11 mouse cellular contexts compared by ENCODE assay signal in the genomic region with DNA sequence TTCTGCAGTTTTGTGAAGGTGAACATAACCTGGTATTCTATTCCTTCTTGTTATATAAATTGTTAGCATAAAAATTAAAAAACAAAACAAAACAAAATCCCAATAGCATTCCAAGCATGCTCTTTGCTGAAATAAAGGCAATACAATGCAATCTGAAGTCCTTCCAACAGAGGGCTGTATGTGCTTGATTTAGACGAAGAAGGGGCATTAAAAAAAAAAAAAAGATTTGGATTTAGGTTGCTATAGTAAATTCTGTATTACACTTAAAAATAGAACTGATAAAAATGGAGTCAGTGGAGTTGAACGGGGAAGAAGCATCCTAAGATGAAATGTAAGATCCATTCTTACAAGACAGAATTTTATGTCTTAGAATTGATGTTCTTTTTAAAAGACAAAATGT.
DNase-seq lines count a peak whose midpoint lies in the region; ATAC-seq and TF ChIP-seq lines count a peak whose summit lies in the region.
"Had no signal": no experiment of that assay in that cellular context is flagged by ENCODE, and none has a peak within 500 bp of the region (broad histone marks: within the 10 kb centered on the region; RNA-seq: fewer than 3 reads in every experiment).

No protein-coding gene starts in this region.

- H3K9ac ChIP-seq in intestine, postnatal 0 days (ENCODE audit: low read depth, low read length): no peak overlapping the region
- H3K9ac ChIP-seq in intestine, embryonic 16.5 days (ENCODE audit: low read depth, low read length): no peak overlapping the region
- H3K9ac ChIP-seq in ES-E14 (ENCODE audit: insufficient read depth, low read depth, low read length, poor library complexity, severe bottlenecking): no peak overlapping the region
- H3K9ac ChIP-seq: heart, embryonic 15.5 days; lung, embryonic 15.5 days had no signal

- ATAC-seq in intestine, postnatal 0 days: no peak
- ATAC-seq in intestine, embryonic 16.5 days: no peak

- H3K4me3 ChIP-seq in intestine, postnatal 0 days (ENCODE audit: low read depth, low read length): no peak overlapping the region
- no peak overlapping the region for H3K4me3 ChIP-seq in intestine, embryonic 16.5 days (ENCODE audit: low read length)
- H3K4me3 ChIP-seq in E14TG2a.4 (replicated peaks; ENCODE audit: low read length) (no peak overlapping the region), ES-E14 (ENCODE audit: insufficient read depth in 1 of 2, low read depth in 1 of 2, low read length in 2 of 2, poor library complexity in 1 of 2, severe bottlenecking in 1 of 2) (no peak overlapping the region)
- H3K4me3 ChIP-seq: heart, embryonic 15.5 days; lung, embryonic 15.5 days had no signal

- H3K36me3 ChIP-seq in intestine, postnatal 0 days (ENCODE audit: control insufficient read depth, insufficient read depth): no peaks in the 10 kb centered on the region
- no peaks in the 10 kb centered on the region for H3K36me3 ChIP-seq in intestine, embryonic 16.5 days (ENCODE audit: control insufficient read depth, insufficient read depth, low read length)
- H3K36me3 ChIP-seq in E14TG2a.4 (ENCODE audit: insufficient read depth, low read length): no peaks in the 10 kb centered on the region
- no peaks in the 10 kb centered on the region for H3K36me3 ChIP-seq in ES-E14 (ENCODE audit: control insufficient read depth, insufficient read depth, low read length, poor library complexity, severe bottlenecking)
- H3K36me3 ChIP-seq: heart, embryonic 15.5 days; lung, embryonic 15.5 days had no signal

- peak; percentile 43 for TF ChIP-seq CTCF in intestine, postnatal 0 days (IDR thresholded peaks at IDR 0.05; ENCODE audit: low read depth)
- TF ChIP-seq CTCF in E14TG2a.4 (conservative IDR thresholded peaks at IDR 0.05; ENCODE audit: low read length): 0 out of 2 replicates have a peak, but pooled peaks have one; percentile 19

- no peak for DNase-seq in ES-E14 (ENCODE audit: low read depth, low spot score)
- peak; percentile 15 for DNase-seq in layer of hippocampus, adult 9-11 months
- no peak for DNase-seq in spleen, postnatal 14 days (ENCODE audit: low spot score in 2 of 2)
- DNase-seq in lung, postnatal 36 days: no peak
- DNase-seq: kidney, postnatal 36 days; spleen, adult 18-20 months had no signal

- in situ Hi-C loops in ES-E14 (cut with MboI; ENCODE audit: low sequenced_read_pairs in 2 of 2, unreplicated experiment in 2 of 2): no loop called here

- 21% methylated on average over 2 of the region's 2 CpGs for WGBS in intestine, postnatal 0 days
- WGBS in intestine, embryonic 16.5 days: 25% methylated on average over 2 of the region's 2 CpGs

- H3K4me2 ChIP-seq in intestine, postnatal 0 days (replicated peaks; ENCODE audit: low read depth): no peak overlapping the region
- H3K4me2 ChIP-seq in intestine, embryonic 16.5 days (ENCODE audit: low read depth, low read length): no peak overlapping the region
- H3K4me2 ChIP-seq: heart, embryonic 15.5 days; lung, embryonic 15.5 days had no signal

- no peak overlapping the region for H3K27ac ChIP-seq in intestine, postnatal 0 days (ENCODE audit: low read depth, low read length)
- no peak overlapping the region for H3K27ac ChIP-seq in intestine, embryonic 16.5 days (ENCODE audit: low read length)
- H3K27ac ChIP-seq in ES-E14 (ENCODE audit: insufficient read depth, low read depth, low read length, poor library complexity, severe bottlenecking): no peak overlapping the region
- H3K27ac ChIP-seq: heart, embryonic 15.5 days; lung, embryonic 15.5 days had no signal

- no peaks in the 10 kb centered on the region for H3K9me3 ChIP-seq in intestine, postnatal 0 days (ENCODE audit: control insufficient read depth)
- no peaks in the 10 kb centered on the region for H3K9me3 ChIP-seq in intestine, embryonic 16.5 days (ENCODE audit: control insufficient read depth, low read length)
- H3K9me3 ChIP-seq in E14TG2a.4 (ENCODE audit: low read length) (no peaks in the 10 kb centered on the region), ES-E14 (ENCODE audit: control insufficient read depth, insufficient read depth, low read depth, low read length) (no peaks in the 10 kb centered on the region)
- H3K9me3 ChIP-seq: heart, embryonic 15.5 days; lung, embryonic 15.5 days had no signal

- no peaks in the 10 kb centered on the region for H3K4me1 ChIP-seq in intestine, postnatal 0 days (replicated peaks; ENCODE audit: control insufficient read depth, insufficient read depth, low read length)
- no peaks in the 10 kb centered on the region for H3K4me1 ChIP-seq in intestine, embryonic 16.5 days (ENCODE audit: control insufficient read depth, insufficient read depth, low read length)
- H3K4me1 ChIP-seq in E14TG2a.4 (replicated peaks; ENCODE audit: low read depth, low read length): no peaks in the 10 kb centered on the region
- H3K4me1 ChIP-seq in ES-E14 (ENCODE audit: control insufficient read depth in 2 of 2, insufficient read depth in 2 of 2, low read length in 2 of 2, poor library complexity in 1 of 2): no peaks in the 10 kb centered on the region
- H3K4me1 ChIP-seq: heart, embryonic 15.5 days; lung, embryonic 15.5 days had no signal

- H3K27me3 ChIP-seq in intestine, postnatal 0 days (replicated peaks; ENCODE audit: control insufficient read depth, insufficient read depth, low read length): no peaks in the 10 kb centered on the region
- no peaks in the 10 kb centered on the region for H3K27me3 ChIP-seq in intestine, embryonic 16.5 days (replicated peaks; ENCODE audit: control insufficient read depth, insufficient read depth, low read length)
- no peaks in the 10 kb centered on the region for H3K27me3 ChIP-seq in E14TG2a.4 (ENCODE audit: insufficient read depth, low read length)
- H3K27me3 ChIP-seq: heart, embryonic 15.5 days; lung, embryonic 15.5 days had no signal

TF ChIP-seq in ES-E14, 5 proteins besides CTCF, POLR2A, EP300 and RAD21:
- TF ChIP-seq ZC3H11A (IDR thresholded peaks at IDR 0.05; ENCODE audit: borderline replicate concordance, low read depth, low read length) (no peak), ZNF384 (IDR thresholded peaks at IDR 0.05; ENCODE audit: low read depth, low read length) (peak; percentile 94)
